Mouse (Mus musculus): Measurements from ENCODE around the gene Cmbl.

The Cmbl gene

GRCm38 (mm10) chr15:31583304-31584085, 18.3 kb downstream of the Cmbl start:
- no peak for DNase-seq

GRCm38 (mm10) chr15:31585238-31585637, 20.0 kb downstream of the Cmbl start:
- no peak for DNase-seq

- DNase-seq = no peak
Observed at GRCm38 (mm10) chr15:31586088-31586487, 20.9 kb downstream of the Cmbl start.

- DNase-seq = peak; percentile 78 to 86
Observed at GRCm38 (mm10) chr15:31586519-31586918, 21.3 kb downstream of the Cmbl start.

GRCm38 (mm10) chr15:31587789-31588188, 22.6 kb downstream of the Cmbl start:
- DNase-seq = no peak

- DNase-seq = no peak
Observed at GRCm38 (mm10) chr15:31588989-31589640, 23.9 kb downstream of the Cmbl start.

- DNase-seq = no peak
Observed at GRCm38 (mm10) chr15:31590176-31590575, 25.0 kb downstream of the Cmbl start.

GRCm38 (mm10) chr15:31592531-31592930, 27.3 kb downstream of the Cmbl start:
- no peak for DNase-seq

GRCm38 (mm10) chr15:31594260-31594659, 29.1 kb downstream of the Cmbl start:
- DNase-seq = no peak

GRCm38 (mm10) chr15:31595651-31596050, 30.5 kb downstream of the Cmbl start:
- no peak for DNase-seq

GRCm38 (mm10) chr15:31599834-31600233, 34.6 kb downstream of the Cmbl start:
- DNase-seq = no peak

GRCm38 (mm10) chr15:31601279-31601645, 36.1 kb downstream of the Cmbl start:
- DNase-seq = no peak

- peak; percentile 89 to 98 for DNase-seq
Observed at GRCm38 (mm10) chr15:31601646-31602374, 36.6 kb downstream of the Cmbl start, which contains the start of the genes Cct5 and Fam173b. Gene Cct5 (minus strand): TSS chr15:31601804. Gene Fam173b (plus strand): TSS chr15:31601852.

GRCm38 (mm10) chr15:31602426-31602825, 37.2 kb downstream of the Cmbl start:
- peak; percentile 71 to 73 for DNase-seq

- peak; percentile 32 to 35 for DNase-seq
Observed at GRCm38 (mm10) chr15:31603113-31603512, 37.9 kb downstream of the Cmbl start.

- peak; percentile 22 to 24 for DNase-seq
Observed at GRCm38 (mm10) chr15:31606821-31607220, 41.6 kb downstream of the Cmbl start.

GRCm38 (mm10) chr15:31611027-31611426, 45.8 kb downstream of the Cmbl start:
- DNase-seq = peak; percentile 29 to 32

- DNase-seq = no peak
Observed at GRCm38 (mm10) chr15:31611976-31612375, 46.8 kb downstream of the Cmbl start.

GRCm38 (mm10) chr15:31613826-31614453, 48.8 kb downstream of the Cmbl start:
- DNase-seq = no peak

GRCm38 (mm10) chr15:31614666-31615065, 49.5 kb downstream of the Cmbl start:
- no peak for DNase-seq

GRCm38 (mm10) chr15:31617261-31617660, 52.1 kb downstream of the Cmbl start:
- no peak for DNase-seq

GRCm38 (mm10) chr15:31619521-31619920, 54.3 kb downstream of the Cmbl start:
- DNase-seq = no peak

All from cerebellum, adult 18-20 months (tissue).